Mouse (Mus musculus) thymus, postnatal 25 days (tissue): ENCODE results near the gene Ankrd28.
"Not testable (repeated sequence)": the region's sequence is repeated elsewhere in the genome, so short reads cannot be mapped to it uniquely, and the experiment has no call there.

Experiments
- DNase-seq: peaks from one replicate; pipeline ENCODE4 v3.0.0; 2022

Ankrd28 gene

GRCm38 (mm10) chr14:31830571-31831369 lies at the start of gene Ankrd28:
Gene Ankrd28, minus strand, starts transcription at chr14:31830651.
- peak; percentile 98 for DNase-seq

- no peak for DNase-seq
Measured at GRCm38 (mm10) chr14:31879456-31879855, 49.0 kb upstream of the Ankrd28 start.

GRCm38 (mm10) chr14:31872130-31872529 lies 41.7 kb upstream of the Ankrd28 start:
- no peak for DNase-seq

GRCm38 (mm10) chr14:31870436-31870835 lies 40.0 kb upstream of the Ankrd28 start:
- DNase-seq: no peak

- no peak for DNase-seq
Measured at GRCm38 (mm10) chr14:31868591-31868990, 38.1 kb upstream of the Ankrd28 start.

- DNase-seq: not testable (repeated sequence)
Measured at GRCm38 (mm10) chr14:31866366-31866765, 35.9 kb upstream of the Ankrd28 start.

GRCm38 (mm10) chr14:31858679-31859078 lies 28.2 kb upstream of the Ankrd28 start:
- no peak for DNase-seq

- DNase-seq: no peak
Measured at GRCm38 (mm10) chr14:31857096-31857975, 26.9 kb upstream of the Ankrd28 start.

GRCm38 (mm10) chr14:31856007-31856406 lies 25.6 kb upstream of the Ankrd28 start:
- no peak for DNase-seq

GRCm38 (mm10) chr14:31854667-31855066 lies 24.2 kb upstream of the Ankrd28 start:
- no peak for DNase-seq

GRCm38 (mm10) chr14:31843571-31843970 lies 13.1 kb upstream of the Ankrd28 start:
- no peak for DNase-seq

- DNase-seq: no peak
Measured at GRCm38 (mm10) chr14:31832022-31832421, 1.6 kb upstream of the Ankrd28 start.

- no peak for DNase-seq
Measured at GRCm38 (mm10) chr14:31831370-31831712, 890 bp upstream of the Ankrd28 start.

- peak; percentile 74 for DNase-seq
Measured at GRCm38 (mm10) chr14:31829761-31830562, 489 bp downstream of the Ankrd28 start.

GRCm38 (mm10) chr14:31827221-31827620 lies 3.2 kb downstream of the Ankrd28 start:
- no peak for DNase-seq

- no peak for DNase-seq
Measured at GRCm38 (mm10) chr14:31809942-31810341, 20.5 kb downstream of the Ankrd28 start.

- DNase-seq: no peak
Measured at GRCm38 (mm10) chr14:31803791-31804190, 26.7 kb downstream of the Ankrd28 start.

GRCm38 (mm10) chr14:31800976-31801375 lies 29.5 kb downstream of the Ankrd28 start:
- no peak for DNase-seq

GRCm38 (mm10) chr14:31800446-31800845 lies 30.0 kb downstream of the Ankrd28 start:
- no peak for DNase-seq

GRCm38 (mm10) chr14:31798937-31799336 lies 31.5 kb downstream of the Ankrd28 start:
- no peak for DNase-seq

GRCm38 (mm10) chr14:31795535-31795934 lies 34.9 kb downstream of the Ankrd28 start:
- DNase-seq: no peak

- no peak for DNase-seq
Measured at GRCm38 (mm10) chr14:31794776-31795126, 35.7 kb downstream of the Ankrd28 start.
